Mouse (Mus musculus) c-Kit-positive CD71-positive TER-119-positive erythroid progenitor cells, embryonic 14.5 days (primary cell): ENCODE data around the gene Gmip.

ENCODE experiments used
- DNase-seq: peaks from one replicate; pipeline ENCODE4 v3.0.0-alpha.2; 2013; ENCODE audit warnings: low spot score

The Gmip gene

GRCm38 (mm10) chr8:69808094-69808863, at the start of gene Gmip:
Gmip (plus strand) TSS chr8:69808679.
- peak; percentile 63 for DNase-seq

GRCm38 (mm10) chr8:69761814-69762445, 46.5 kb upstream of the Gmip start:
- DNase-seq = no peak

GRCm38 (mm10) chr8:69771221-69771620, 37.3 kb upstream of the Gmip start:
- no peak for DNase-seq

GRCm38 (mm10) chr8:69772106-69772505, 36.4 kb upstream of the Gmip start:
- no peak for DNase-seq

- peak; percentile 98 for DNase-seq
These were observed 33.9 kb upstream of the Gmip start, which contains the start of gene Gm20422 for GRCm38 (mm10) chr8:69774503-69775148. Gm20422 (minus strand) TSS chr8:69774886.

GRCm38 (mm10) chr8:69775149-69775534, 33.3 kb upstream of the Gmip start:
- no peak for DNase-seq

- DNase-seq = no peak
These were observed 31.4 kb upstream of the Gmip start for GRCm38 (mm10) chr8:69777111-69777510.

- DNase-seq = no peak
These were observed 19.4 kb upstream of the Gmip start for GRCm38 (mm10) chr8:69789105-69789504.

- no peak for DNase-seq
These were observed 18.7 kb upstream of the Gmip start for GRCm38 (mm10) chr8:69789731-69790130.

GRCm38 (mm10) chr8:69790364-69790763, 18.1 kb upstream of the Gmip start:
- no peak for DNase-seq

- peak; percentile 89 for DNase-seq
These were observed 17.6 kb upstream of the Gmip start, which contains the start of the genes Atp13a1 and Zfp866 for GRCm38 (mm10) chr8:69790773-69791367. Atp13a1 (plus strand) TSS chr8:69791163. Zfp866 (minus strand) TSS chr8:69791178.

- peak; percentile 37 for DNase-seq
These were observed 16.9 kb upstream of the Gmip start for GRCm38 (mm10) chr8:69791415-69792068.

- no peak for DNase-seq
These were observed 14.8 kb upstream of the Gmip start for GRCm38 (mm10) chr8:69793666-69794065.

- no peak for DNase-seq
These were observed 14.4 kb upstream of the Gmip start for GRCm38 (mm10) chr8:69794096-69794495.

- no peak for DNase-seq
These were observed 13.6 kb upstream of the Gmip start for GRCm38 (mm10) chr8:69794901-69795300.

- no peak for DNase-seq
These were observed 11.6 kb upstream of the Gmip start for GRCm38 (mm10) chr8:69796721-69797345.

GRCm38 (mm10) chr8:69797661-69798060, 10.8 kb upstream of the Gmip start:
- no peak for DNase-seq

GRCm38 (mm10) chr8:69799261-69799660, 9.2 kb upstream of the Gmip start:
- DNase-seq = no peak

- DNase-seq = no peak
These were observed 8.5 kb upstream of the Gmip start for GRCm38 (mm10) chr8:69799946-69800345.

GRCm38 (mm10) chr8:69801796-69802195, 6.7 kb upstream of the Gmip start:
- DNase-seq = no peak

- no peak for DNase-seq
These were observed 6.3 kb upstream of the Gmip start for GRCm38 (mm10) chr8:69802216-69802615.
